Mouse (Mus musculus) megakaryocyte-erythroid progenitor cell, adult 5-6 weeks (primary cell): ENCODE results near the gene Abhd16a. TPM values are rescaled to one million over a fixed set of nuclear protein-coding genes. Genes with fewer than 3 reads are reported as not detected.

ENCODE experiments used
- ATAC-seq: replicated peaks from 2 replicates; pipeline ENCODE4 v1.8.0; 2016; ENCODE audit warnings: mild to moderate bottlenecking, inconsistent platforms; ENCODE audit not compliant: severe bottlenecking, poor library complexity, low FRiP score, low TSS enrichment
- total RNA-seq, 2 experiments: library from RNA; stranded (forward) in 1 of 2; stranded (reverse) in 1 of 2; fragments of 200-1000, 215-1000 nt in 1 of 2; fragments of >200 nt in 1 of 2; fragmentation: Nextera tagmentation in 1 of 2; gene quantifications; 2 replicates each; pipeline ENCODE4 v1.2.3; 2014 to 2017

Abhd16a gene
- total RNA-seq (2014; fragmentation: Nextera tagmentation) (62.9 and 76.7 TPM in 2 replicates), total RNA-seq (2017) (38.5 and 46.7 TPM in 2 replicates)

DNA sequence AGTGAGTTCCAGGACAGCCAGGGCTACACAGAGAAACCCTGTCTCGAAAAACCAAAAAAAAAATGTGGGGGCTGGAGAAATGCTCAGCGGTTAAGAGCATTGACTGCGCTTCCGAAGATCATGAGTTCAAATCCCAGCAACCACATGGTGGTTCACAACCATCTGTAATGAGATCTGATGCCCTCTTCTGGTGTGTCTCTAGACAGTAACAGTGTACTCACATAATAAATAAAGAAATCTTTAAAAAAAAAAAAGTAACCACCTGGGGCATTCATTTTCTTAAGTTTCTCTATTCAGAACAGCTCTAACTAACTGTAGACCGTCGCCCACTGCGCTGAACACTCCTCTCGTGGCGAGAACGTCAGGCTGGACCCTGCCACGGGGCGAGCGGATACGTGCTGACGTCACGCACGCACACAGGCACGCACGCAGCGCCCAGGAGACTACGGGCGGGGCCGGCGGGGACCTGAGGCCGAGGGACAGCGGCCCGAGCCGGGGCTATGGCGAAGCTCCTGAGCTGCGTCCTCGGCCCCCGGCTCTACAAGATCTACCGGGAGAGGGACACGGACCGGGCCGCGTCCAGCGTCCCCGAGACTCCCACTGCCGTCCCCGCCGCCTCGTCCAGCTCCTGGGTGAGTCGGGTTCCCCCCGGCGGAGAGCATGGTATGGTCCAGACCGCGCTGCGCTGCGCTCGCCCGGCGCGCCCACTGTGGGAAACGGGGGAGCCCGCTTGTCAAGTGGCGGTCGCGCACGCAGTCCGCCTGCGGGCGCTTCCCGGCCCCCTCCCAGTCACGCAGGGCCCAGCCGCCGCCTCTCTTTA, at the start of gene Abhd16a:
Abhd16a (plus strand) TSS at position 439 of the 820 bp plus-strand sequence.
- ATAC-seq, result peak; percentile 86

DNA sequence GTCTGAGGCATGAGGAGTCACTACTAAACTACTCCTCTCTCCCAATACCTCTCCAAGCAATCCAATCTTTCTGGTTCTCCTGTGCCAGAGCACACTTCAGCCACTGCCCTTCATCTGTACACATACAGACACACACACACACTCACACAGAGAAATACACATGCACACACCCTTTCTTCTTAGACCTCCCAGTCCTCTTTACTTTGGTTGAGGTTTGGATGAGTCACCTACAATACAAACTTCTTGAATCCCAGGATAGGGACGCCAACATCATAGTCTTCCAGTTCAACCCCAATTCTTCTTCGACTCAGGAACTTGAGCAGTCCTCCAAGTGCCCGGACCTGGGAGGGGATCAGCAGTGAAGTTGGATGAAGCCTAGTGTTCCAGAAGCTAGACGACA, 45.3 kb upstream of the Abhd16a start:
- ATAC-seq, result no peak

DNA sequence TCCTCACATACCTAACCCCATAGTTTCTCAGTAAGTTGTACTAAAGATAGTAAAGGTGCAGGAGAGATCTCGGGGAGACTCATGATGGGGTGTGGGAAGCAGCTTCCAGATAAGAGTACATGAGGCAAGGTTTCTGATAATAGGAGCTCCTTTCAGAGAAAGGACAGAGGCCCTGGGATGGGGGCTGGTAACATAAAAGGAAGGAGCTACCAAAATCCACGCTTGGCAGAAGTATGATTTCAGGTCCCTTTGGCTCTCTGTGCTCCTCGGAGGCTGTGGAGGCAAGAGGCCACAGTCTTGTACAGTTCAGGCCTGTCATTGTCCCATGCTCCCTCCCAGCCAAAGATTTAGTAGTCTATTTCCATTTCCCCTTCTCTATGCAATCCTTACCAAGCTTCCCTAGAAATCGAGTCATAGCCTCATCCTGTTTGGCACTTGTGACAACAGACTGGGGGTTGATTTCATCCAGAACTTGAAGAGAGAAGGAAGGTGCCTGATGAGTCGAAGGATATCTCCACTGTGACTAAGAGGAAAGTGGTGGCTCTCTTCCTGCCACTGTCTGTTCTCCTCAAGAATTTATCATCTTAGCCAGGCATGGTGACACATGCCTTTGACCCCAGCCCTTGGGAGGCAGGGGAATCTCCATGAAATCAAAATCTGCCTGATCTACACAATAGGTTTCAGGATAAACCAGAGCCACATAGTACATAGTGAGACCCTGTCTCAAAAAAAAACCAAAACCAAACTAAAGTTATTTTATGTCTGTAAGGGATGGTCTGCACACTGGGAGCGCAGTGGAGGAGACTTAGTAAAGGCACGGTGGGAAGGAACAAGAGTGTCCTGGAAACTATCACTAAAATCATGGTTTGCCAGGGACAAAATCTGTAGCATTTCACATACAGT, 43.9 kb upstream of the Abhd16a start:
- ATAC-seq, result no peak

DNA sequence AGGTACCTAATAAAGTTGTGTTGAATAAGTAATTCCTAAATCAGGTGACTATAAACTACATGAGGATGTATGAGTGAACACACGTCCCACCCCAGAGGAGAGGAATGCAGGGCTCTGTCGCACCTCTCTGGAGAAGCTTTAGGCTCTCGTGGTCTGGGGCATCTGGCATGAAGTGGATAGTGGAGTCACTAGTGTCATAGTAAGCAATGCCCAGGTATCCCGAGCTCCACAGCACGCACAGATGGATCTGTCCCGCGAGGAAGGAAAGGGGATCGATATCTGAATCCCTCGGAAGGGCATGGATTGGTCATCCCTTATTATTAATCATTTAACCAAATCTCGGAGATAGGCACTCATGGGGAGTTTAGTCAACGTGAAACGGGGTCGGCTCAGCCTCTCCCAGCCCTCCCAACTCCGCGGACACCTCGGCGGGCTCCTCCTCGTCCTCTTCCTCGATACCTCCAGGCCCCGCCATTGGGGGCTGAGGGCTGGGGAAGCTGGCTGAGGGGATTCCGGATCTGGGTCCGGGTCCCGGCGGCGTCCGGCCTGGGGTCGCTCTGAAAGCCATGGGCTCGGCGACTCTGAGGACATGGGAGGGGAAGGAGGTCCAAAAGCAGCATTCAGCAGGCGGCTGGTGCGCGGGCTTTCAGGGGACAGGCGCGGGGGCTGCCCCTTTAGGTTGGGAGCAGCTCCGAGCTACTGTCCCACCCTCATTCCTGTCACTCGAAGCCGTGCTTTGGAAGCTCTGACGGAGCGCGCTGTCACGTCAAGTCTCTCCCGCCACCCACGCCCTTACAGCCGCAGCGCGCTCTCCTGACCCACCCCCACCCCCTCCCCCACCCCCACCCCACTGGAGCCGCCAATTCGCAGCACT, 43.0 kb upstream of the Abhd16a start:
- ATAC-seq, result peak; percentile 1; the same call in 1 of the 2 replicates

DNA sequence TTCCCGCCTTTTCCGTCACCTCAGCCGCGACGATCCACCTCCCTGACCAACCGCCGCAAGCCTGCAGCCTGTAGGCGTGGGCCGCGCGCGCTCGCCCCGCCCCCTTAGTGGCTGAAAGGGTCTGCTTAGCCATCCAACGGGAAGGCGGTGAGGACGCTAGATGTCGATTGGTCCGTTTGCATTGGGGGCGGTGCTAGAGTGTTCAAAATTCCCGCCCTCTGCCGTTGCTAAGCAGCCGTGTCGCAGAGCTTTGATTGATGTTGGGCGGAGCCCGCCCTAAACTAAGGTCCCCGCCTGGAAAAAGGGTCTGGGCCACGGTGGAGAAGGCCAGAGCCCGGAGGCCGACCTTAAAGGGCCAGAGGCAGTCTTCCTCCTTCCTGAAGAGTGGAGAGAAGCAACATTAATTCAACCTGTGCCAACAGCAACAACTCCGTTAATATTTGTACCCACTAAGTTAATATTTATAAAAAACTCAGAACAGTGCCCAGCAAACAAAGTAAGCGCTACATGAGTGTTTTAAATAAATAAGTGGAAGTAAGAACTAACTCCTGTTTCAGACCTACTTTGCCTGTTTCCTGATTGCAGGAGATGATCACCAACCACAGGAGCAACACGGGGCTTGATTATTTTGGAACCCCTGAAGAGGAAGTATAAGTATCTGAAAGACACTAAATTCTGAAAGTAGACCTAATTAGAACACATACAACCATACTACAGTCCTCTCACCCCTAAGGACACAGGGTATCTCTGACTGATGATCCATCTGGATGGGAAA, 42.2 kb upstream of the Abhd16a start, which contains the start of gene Msh5:
Msh5 (minus strand) TSS at position 65 of the 775 bp plus-strand sequence.
- ATAC-seq, result peak; percentile 86

DNA sequence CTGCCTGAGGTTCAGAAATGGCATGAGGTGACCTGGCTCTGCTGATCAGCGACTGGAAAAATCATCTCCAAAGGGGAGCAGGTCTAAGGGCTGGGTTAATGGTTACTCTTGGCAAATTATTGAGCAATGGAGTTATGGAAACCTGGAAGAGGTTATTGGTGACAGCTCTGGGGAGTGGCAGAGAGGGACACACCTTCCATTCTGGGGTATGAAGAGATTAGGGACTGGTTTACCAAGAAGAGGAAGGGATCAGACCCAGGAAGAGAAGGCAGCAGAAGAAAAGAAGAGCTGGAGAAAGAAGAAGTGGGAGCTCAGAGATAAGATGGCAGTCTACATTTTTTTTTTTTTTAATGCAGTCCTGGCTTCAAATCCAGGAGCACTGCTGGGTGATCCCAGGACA, 41.4 kb upstream of the Abhd16a start:
- ATAC-seq, result no peak

DNA sequence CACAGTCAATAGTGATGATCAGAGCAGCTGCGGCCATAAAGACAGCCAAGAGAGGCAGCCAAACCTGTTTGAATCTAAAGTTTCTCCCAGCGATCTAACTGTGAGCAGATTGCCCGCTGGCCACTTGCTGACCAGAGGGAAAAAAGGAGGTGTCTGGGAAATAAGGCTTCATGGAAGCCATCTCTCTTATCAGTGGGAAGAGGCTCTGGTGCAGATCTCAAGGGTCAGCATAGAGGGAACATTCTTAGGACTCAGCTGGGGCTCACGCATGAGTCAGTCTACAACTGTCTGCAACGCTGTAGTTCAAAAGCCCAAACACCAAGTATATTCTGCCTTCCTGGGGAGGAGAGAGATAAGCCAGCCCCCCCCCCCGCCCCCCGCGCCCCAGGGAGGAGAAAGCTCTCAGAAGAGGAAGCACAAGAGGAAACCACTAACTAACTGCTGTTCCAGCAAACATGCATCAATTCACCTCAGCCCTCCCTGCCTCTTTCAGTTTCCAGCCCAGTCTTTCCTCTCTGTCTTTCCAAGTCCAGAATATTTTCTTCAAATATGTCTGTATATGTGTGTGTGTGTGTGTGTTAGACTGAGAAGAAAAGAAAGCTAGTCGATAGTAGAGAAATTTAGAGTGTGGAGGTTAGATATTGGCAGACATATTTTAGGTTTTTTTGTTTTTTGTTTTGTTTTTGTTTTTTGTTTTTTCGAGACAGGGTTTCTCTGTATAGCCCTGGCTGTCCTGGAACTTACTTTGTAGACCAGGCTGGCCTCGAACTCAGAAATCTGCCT, 40.7 kb upstream of the Abhd16a start:
- no peak for ATAC-seq

DNA sequence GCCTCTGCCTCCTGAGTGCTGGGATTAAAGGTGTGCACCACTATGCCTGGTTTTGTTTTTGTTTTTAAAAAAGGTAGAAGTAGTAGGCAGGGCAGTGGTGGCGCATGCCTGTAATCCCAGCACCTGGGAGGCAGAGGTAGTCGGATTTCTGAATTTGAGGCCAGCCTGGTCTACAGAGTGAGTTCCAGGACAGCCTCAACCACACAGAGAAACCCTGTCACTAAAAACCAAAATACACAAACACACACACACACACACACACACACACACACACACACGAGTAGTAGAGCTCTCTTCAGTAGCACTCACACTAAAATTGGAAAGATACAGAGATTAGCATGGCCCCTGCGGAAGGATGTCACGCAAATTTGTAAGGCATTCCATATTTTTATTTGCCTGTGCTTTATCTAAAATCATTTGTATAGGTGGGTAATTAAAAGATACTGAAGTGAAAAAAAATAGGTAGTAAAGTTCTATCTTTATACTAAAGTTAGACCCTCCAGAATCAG, 40.1 kb upstream of the Abhd16a start:
- no peak for ATAC-seq

DNA sequence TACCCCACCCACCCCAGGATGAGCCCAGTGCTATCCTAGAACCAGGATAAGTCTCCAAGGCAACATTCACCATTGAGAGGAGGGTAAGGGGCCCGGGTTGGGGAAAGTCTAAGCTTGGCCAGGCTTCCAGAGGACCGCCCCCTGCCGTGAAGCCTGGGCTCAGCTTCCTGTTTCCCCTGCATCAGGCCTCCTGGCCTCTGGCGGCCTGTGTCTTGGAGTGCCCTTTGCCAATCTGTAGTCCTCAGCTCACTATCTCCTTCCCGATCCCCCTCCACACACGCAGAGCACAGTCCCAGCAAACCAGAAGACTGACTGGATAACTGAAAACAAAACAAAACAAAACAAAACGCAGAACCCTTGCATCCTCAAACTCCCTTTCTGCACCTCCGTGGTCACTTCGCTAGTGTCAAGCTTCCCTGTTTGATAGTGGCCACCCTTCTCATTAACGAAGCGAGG, 39.5 kb upstream of the Abhd16a start, which contains the start of gene Clic1:
Clic1 (plus strand) TSS at position 406 of the 456 bp plus-strand sequence.
- 0 out of 2 replicates have a peak, but pooled peaks have one; percentile 37 for ATAC-seq

DNA sequence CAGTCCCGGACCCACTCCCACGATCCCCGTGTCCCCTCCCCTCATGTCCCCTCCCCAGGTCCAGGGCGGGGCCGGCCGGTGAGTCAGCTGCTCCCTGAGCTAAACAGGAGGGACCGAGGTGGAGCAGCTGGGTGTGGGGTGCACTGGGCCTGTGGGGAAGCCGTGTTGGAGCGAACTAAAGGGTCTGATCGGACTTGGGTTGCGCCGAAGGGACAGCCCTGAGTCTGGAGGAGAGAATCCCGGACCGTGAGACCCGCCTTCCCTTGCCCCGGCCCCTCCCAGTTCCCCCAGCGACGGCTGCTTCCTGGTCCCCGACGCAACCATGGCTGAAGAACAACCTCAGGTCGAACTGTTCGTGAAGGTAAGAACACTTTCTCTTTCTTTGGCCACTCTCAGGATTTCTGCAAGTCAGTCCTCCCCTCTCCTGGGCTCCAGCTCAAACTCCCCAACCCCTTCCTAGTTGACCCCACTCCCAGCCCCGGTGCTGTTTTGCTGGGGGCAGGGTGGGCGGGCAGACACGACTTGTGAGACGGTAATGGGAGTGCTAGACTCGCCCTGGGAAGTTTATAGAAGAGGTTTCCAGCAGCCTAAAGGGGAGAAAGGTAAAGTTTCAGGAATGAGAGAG, 38.8 kb upstream of the Abhd16a start:
- no peak; the same call in 1 of the 2 replicates for ATAC-seq

DNA sequence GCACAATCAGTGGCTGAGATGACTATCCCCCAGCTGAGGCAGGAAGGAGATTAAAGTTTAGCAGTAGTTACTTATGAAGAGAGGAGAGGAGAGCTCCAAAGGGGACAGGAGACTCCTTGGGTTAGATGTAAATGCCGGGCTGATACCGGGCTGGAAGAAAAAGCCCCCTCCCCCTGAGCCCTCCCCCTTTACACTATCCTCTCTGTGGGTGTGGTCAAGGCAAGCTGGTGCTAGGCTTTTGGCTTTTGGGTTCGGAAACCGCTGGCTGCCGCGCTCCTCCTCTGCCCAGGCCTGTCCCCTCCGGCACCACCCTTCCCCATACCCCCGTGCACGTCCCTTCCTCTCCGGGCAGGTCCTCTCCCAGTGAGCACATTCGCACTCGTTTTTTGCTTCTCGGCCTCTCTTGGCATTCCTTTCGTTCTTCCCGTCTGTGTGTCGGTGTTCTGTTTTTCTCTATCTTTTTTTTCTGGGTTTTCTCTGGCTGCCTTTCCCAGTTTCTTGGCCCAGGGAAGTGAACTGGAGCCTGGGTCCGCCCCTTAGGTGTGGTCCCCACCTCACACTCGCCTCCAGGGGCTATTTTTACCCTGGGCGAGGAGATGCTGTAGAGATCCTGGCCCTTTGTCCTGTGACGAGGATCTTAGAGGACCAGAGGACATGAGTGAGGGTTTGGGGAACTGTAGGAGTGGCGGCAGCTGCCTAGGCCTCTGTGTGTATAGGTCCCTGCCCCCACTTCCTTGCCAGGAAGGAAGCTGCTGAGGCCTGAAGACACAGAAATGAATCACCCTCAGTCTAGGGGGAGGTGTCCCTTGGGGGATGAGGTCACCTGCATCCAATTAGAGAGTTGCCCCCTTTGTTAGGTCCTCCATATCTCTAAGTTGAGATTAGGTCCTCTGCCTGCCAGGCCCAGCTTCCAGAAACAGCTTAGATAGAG, 37.6 kb upstream of the Abhd16a start:
- peak; percentile 72 for ATAC-seq

DNA sequence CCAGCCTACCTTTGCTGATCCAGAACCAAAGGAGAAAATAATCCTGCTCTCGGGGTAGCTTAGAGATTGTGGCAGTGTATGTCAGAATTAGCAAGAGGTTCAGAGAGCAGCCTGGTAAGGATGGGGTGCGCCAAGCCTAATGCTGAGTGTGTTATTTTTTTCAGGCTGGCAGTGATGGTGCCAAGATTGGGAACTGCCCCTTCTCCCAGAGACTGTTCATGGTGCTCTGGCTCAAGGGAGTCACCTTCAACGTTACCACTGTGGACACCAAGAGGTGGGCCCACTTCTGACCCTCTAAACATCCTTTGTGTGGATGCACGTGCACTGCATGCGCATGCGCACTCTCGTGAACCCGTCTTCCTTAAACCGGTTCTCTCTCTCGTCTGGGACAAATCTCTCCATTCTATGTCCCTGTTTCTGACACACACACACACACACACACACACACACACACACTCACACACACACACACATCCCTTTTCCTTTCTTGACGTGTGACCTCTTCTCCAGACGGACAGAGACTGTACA, 36.7 kb upstream of the Abhd16a start:
- no peak for ATAC-seq

DNA sequence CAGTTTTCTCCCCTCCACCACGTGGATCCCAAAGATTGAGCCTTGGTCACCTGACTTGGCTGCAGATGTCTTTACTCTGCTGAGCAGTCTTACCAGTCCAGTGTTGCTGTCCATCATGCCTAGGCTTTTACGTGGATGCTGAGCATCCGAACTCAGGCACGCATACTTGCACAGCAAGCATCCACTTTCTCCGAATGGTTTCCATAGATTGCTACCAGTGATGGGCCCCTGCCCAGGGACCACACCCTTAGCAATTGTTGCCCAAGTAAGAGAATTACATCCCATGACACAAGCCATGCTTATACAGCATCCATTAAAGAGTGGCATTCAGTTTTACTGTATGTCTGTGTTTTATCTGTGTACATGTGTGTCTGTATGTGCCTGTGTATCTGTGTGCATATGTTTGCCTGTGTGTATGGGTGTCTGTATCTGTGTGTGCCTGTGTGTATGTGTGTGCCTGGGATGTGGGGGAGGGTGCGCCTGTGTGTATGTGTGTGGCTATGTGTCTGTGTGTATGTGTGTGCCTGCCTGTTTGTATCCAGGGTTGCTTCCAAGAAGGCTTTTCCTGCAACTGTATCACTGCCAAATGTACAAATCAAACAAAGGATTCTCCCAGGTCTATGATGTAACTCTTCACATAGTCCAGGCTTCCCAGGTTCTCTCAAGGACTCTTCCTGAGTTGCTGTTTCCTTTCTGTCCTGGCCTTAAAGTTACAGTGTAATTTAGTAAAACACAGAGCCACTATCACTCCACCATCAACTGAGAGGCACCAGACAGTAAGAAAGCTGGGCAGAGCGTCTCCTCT, 33.2 kb upstream of the Abhd16a start:
- no peak for ATAC-seq

DNA sequence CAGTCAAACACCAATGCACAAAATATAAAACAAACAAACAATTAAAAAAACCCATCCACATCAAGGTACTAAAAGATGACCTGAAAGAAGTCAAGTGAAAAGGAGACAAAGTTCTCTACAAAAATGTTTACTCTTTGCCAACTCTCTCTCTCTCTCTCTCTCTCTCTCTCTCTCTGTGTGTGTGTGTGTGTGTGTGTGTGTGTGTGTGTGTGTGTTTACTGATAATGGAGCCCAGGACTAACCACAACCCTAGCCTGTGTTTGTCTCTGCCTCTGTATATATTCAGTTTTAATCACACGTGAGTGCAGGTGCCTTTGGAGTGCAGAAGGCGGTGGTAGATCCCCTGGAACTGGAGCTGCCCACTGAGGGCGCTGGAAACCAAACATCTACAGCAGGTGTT, 32.0 kb upstream of the Abhd16a start:
- ATAC-seq, result peak; percentile 20; the same call in 1 of the 2 replicates

DNA sequence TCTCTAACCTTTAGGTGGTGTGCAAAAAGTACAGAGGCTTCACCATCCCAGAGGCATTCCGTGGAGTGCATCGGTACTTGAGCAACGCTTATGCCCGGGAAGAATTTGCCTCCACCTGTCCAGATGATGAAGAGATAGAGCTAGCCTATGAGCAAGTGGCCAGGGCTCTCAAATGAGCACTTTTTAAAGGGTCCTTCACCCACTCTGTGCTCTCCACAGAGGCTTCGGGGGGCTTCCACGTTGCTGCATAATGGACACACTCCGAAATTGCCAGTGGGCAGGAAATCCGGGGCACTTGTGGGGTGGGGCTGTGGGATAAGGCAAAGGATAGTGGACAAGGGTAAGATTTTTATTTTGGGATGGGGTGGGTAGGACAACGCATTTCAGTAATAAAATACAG, 30.7 kb upstream of the Abhd16a start:
- ATAC-seq, result no peak
